Mouse (Mus musculus) bone marrow macrophage, adult 2 months (primary cell): Measurements from ENCODE around the gene Rtn4rl1.

Source experiments
- CTCF ChIP-seq: IDR thresholded peaks from 2 replicates; pipeline ENCODE4 v1.5.1; 2012; ENCODE audit warnings: low read depth, mild to moderate bottlenecking, low read length, moderate library complexity
- POLR2A ChIP-seq: IDR thresholded peaks from 2 replicates; pipeline ENCODE4 v1.6.1; 2012; ENCODE audit warnings: mild to moderate bottlenecking, low read depth, low read length, borderline replicate concordance

GRCm38 (mm10) chr11:75294862-75295261 lies 101.3 kb downstream of the Rtn4rl1 start:
- no peak for TF ChIP-seq CTCF
- no peak for TF ChIP-seq POLR2A
